Mouse (Mus musculus) G1E (cell line): ENCODE measurements around the gene Glp2r. TPM values are rescaled to one million over a fixed set of nuclear protein-coding genes. Genes with fewer than 3 reads are reported as not detected.

ENCODE experiments used
- ATAC-seq: 2 replicates; pipeline ENCODE4 v1.8.0; 2016; ENCODE audit warnings: mild to moderate bottlenecking; ENCODE audit not compliant: insufficient number of reproducible peaks, poor library complexity, low FRiP score, severe bottlenecking; ENCODE audit errors: extremely low read depth
- DNase-seq: peaks from one replicate; pipeline ENCODE4 v3.0.0; 2012; ENCODE audit warnings: low spot score
- H3K27me3 ChIP-seq: 2 replicates; pipeline ENCODE4 v1.6.1; 2012; ENCODE audit warnings: mild to moderate bottlenecking, low read length, inconsistent platforms; ENCODE audit not compliant: insufficient read depth
- H3K36me3 ChIP-seq: replicated peaks from 2 replicates; pipeline ENCODE3; 2012; ENCODE audit warnings: mild to moderate bottlenecking, inconsistent platforms
- H3K4me1 ChIP-seq: 2 replicates; pipeline ENCODE4 v1.6.1; 2012; ENCODE audit warnings: low read depth, low read length, inconsistent platforms, mixed read lengths; ENCODE audit not compliant: insufficient read depth
- H3K4me3 ChIP-seq: 2 replicates; pipeline ENCODE4 v1.5.1; 2012; ENCODE audit warnings: low read depth, mild to moderate bottlenecking, inconsistent platforms, low read length, moderate library complexity, mixed read lengths
- H3K9me3 ChIP-seq: replicated peaks from 2 replicates; pipeline ENCODE4 v1.6.1; 2012; ENCODE audit warnings: inconsistent platforms
- CTCF ChIP-seq: IDR thresholded peaks from 2 replicates; pipeline ENCODE4 v1.5.1; 2012; ENCODE audit warnings: low read depth, low read length, inconsistent platforms, mixed read lengths
- GATA1 ChIP-seq: IDR thresholded peaks from 2 replicates; pipeline ENCODE4 v1.6.1; 2012; ENCODE audit warnings: borderline replicate concordance, low read length, inconsistent platforms, mixed read lengths
- GATA2 ChIP-seq: IDR thresholded peaks from 2 replicates; pipeline ENCODE4 v1.6.1; 2012; ENCODE audit warnings: low read depth, low read length, inconsistent platforms, borderline replicate concordance
- POLR2AphosphoS5 ChIP-seq: IDR thresholded peaks from 2 replicates; pipeline ENCODE4 v1.6.1; 2012; ENCODE audit warnings: low read depth, low read length, inconsistent platforms; ENCODE audit not compliant: insufficient replicate concordance
- TAL1 ChIP-seq: conservative IDR thresholded peaks from 2 replicates; pipeline ENCODE4 v1.6.1; 2012; ENCODE audit warnings: low read depth, low read length, inconsistent platforms, mixed read lengths
- polyA plus RNA-seq: library from polyadenylated mRNA; stranded (reverse); fragments of >175 nt; gene quantifications from 2 replicates; pipeline ENCODE4 v1.2.3, GENCODE M21; 2012
- total RNA-seq, 2 experiments: library from RNA; stranded (forward) in 1 of 2; stranded (reverse) in 1 of 2; fragments of 200-1000 nt in 1 of 2; fragments of >200 nt in 1 of 2; fragmentation: Nextera tagmentation in 1 of 2; gene quantifications; 2 replicates each; pipeline ENCODE4 v1.2.3; 2014 to 2017

The Glp2r gene
- total and polyA plus RNA-seq, 3 experiments = 0.05 TPM; not detected in 2

GRCm38 (mm10) chr11:67616557-67617239 is 154.3 kb downstream of the Glp2r start:
- Histone ChIP-seq H3K27me3 (no peaks in the 10 kb centered on the region), H3K9me3 (peaks cover 59% of the 10 kb centered on the region), H3K4me1 (no peaks in the 10 kb centered on the region), H3K36me3 (no peaks in the 10 kb centered on the region), H3K4me3 (no peak overlapping the region)
- no peak for ATAC-seq
- DNase-seq = no peak
- TF ChIP-seq GATA1 = no peak
- TF ChIP-seq GATA2 = no peak
- no peak for TF ChIP-seq CTCF
- no peak for TF ChIP-seq TAL1
- no peak for TF ChIP-seq POLR2AphosphoS5

- Histone ChIP-seq H3K27me3 (no peaks in the 10 kb centered on the region), H3K4me1 (no peaks in the 10 kb centered on the region), H3K9me3 (peaks cover 58% of the 10 kb centered on the region), H3K4me3 (no peak overlapping the region), H3K36me3 (no peaks in the 10 kb centered on the region)
- ATAC-seq = no peak
- no peak for DNase-seq
- TF ChIP-seq GATA1 (no peak), TAL1 (no peak), GATA2 (no peak)
Observed at GRCm38 (mm10) chr11:67612158-67612839, 158.7 kb downstream of the Glp2r start.

Other genes with a start within 250 kb of the Glp2r start
- gene Rcvrn, start 75.8 kb downstream of the Glp2r start, total RNA-seq (2014; fragmentation: Nextera tagmentation) = not detected in 2 replicates
- not detected in 2 replicates for gene Rcvrn, start 75.8 kb downstream of the Glp2r start, total RNA-seq (2017)
- gene Rcvrn, start 75.8 kb downstream of the Glp2r start, polyA plus RNA-seq = not detected in 2 replicates
- not detected in 2 replicates for gene Gsg1l2, start 3.5 kb upstream of the Glp2r start, total RNA-seq (2014; fragmentation: Nextera tagmentation)
- gene Gsg1l2, start 3.5 kb upstream of the Glp2r start, total RNA-seq (2017) = not detected in 2 replicates
- gene Gsg1l2, start 3.5 kb upstream of the Glp2r start, polyA plus RNA-seq = not detected in 2 replicates
- not detected in 2 replicates for gene Dhrs7c, start 27.0 kb upstream of the Glp2r start, total RNA-seq (2014; fragmentation: Nextera tagmentation)
- gene Dhrs7c, start 27.0 kb upstream of the Glp2r start, total RNA-seq (2017) = not detected in 2 replicates
- not detected in 2 replicates for gene Dhrs7c, start 27.0 kb upstream of the Glp2r start, polyA plus RNA-seq
- gene Usp43, start 151.0 kb upstream of the Glp2r start, total RNA-seq (2014; fragmentation: Nextera tagmentation) = not detected in 2 replicates
- 0.05 and 0.17 TPM in 2 replicates for gene Usp43, start 151.0 kb upstream of the Glp2r start, total RNA-seq (2017)
- not detected in 2 replicates for gene Usp43, start 151.0 kb upstream of the Glp2r start, polyA plus RNA-seq
- not detected in 2 replicates for gene Cfap52, start 194.5 kb upstream of the Glp2r start, total RNA-seq (2014; fragmentation: Nextera tagmentation)
- gene Cfap52, start 194.5 kb upstream of the Glp2r start, total RNA-seq (2017) = not detected in 2 replicates
- gene Cfap52, start 194.5 kb upstream of the Glp2r start, polyA plus RNA-seq = not detected in 2 replicates
- 53.1 and 62.2 TPM in 2 replicates for gene Stx8, start 195.0 kb upstream of the Glp2r start, total RNA-seq (2014; fragmentation: Nextera tagmentation)
- gene Stx8, start 195.0 kb upstream of the Glp2r start, total RNA-seq (2017) = 34.7 and 40.1 TPM in 2 replicates
- 1.6 and 2.1 TPM in 2 replicates for gene Stx8, start 195.0 kb upstream of the Glp2r start, polyA plus RNA-seq